Mouse (Mus musculus): ENCODE data around the gene Nelfcd.

Nelfcd gene

DNA sequence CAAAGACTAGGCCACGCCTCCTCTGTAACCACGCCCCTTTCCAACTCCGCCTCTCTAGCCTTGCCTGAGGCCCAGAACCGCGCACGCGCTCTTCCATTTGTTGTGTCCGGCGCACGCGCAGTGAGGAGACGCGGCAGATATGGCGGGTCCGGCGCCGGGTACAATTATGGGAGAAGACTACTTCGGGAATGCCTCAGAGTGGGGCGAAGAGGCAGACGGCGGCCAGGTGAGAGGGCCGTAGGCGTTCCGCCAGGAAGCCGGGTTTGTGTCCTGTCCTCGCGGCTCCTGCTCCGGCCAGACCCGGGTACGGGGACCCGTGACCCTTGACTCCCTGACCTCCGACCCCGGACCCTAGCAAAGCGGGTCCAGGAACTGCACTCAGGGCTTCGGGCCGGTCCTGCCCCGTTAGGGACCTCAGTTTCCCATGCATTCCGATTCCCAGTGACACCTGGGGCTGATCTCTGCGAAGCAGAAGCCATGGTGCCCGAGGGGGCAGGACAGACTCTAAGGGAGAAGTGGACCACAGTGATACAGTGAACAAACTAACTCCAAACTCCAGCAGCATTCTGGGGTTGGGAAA, at the start of gene Nelfcd:
Nelfcd (plus strand) TSS at position 74 of the 580 bp plus-strand sequence.
- DNase-seq (ENCODE audit: low read depth, low spot score): peak; percentile 80

DNA sequence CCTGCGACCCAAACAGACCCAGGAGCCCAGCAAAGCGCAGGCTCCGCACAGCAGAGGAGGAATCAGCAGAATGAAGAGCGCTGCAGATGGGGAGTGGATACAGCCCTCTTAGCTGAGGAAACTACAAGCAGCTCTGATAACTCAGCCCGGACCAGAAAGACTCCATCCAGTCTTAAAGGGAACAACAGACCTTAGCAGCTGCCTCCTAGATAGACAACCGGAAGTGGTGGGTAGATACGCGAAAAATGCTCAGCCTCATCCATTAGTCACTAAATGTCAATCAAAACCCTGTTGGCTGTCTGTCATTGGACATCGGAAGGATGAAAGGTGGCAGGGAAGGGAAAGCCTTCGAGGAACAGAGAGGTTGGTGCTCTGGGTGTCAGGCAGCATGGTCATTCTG, 49.0 kb upstream of the Nelfcd start:
- no peak for DNase-seq (ENCODE audit: low read depth, low spot score)

DNA sequence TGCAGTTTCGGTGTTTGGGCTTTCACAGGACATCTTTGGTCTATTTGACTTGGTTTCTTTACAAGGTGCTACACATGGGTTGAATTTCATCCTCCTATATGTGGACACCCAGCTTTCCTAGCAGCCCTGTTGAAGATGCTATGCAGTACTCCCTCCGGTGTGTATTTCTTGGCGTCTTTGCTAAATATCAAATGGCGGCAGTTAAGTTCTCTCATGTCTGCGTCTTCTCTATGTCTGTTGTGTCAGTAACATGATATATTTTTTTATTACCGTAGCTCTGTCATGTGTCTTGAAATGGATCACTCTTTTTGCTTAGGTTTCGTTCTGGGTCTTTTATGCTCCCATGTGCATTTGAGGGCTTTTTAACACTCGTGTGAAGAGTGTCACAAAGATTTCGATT, 34.6 kb upstream of the Nelfcd start:
- DNase-seq (ENCODE audit: low read depth, low spot score): no peak

DNA sequence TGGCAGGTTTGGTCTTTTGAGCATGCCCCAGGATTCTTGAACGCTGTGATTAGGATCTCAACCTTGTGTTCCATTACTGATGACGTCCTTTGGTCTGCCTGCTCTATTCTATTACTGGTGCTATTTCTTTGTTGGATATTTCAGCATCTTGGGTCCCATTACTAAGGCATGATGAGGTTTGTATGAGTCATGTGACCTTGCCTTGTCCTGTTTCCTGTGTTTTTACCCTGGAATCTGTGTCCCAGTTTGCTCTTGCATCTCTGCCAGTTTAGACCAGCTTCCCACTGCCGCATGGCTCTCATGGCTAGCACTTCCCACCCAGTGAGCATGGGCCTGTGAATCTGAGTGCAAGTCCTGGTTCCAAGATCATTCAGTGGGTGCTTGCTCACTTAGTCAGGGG, 23.7 kb upstream of the Nelfcd start:
- no peak for DNase-seq (ENCODE audit: low read depth, low spot score)

GRCm38 (mm10) chr2:174392554-174392953, 23.1 kb upstream of the Nelfcd start:
- DNase-seq (ENCODE audit: low read depth, low spot score): no peak

GRCm38 (mm10) chr2:174393383-174393782, 22.2 kb upstream of the Nelfcd start:
- DNase-seq (ENCODE audit: low read depth, low spot score): no peak

DNA sequence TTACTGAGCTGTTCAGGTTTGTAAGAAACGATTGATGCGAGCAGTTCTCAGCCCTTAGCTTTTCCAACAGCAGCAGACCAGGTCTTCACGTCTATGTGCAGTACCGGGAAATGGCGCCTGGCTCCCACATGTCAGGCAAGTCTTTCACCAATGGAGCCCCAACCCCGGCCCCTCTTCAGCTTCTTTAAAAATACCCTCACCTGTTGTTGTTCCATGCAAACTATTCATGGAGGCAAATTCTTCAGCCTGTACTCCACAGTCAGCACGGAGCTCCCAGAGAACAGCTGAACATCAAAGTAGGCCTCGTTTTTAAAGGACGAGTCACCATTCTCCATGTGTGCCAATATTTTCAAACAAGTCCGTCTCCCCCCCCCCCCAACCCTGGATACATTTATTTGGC, 19.0 kb upstream of the Nelfcd start:
- no peak for DNase-seq (ENCODE audit: low read depth, low spot score)

GRCm38 (mm10) chr2:174397065-174397464, 18.5 kb upstream of the Nelfcd start:
- DNase-seq (ENCODE audit: low read depth, low spot score): no peak

GRCm38 (mm10) chr2:174397881-174398280, 17.7 kb upstream of the Nelfcd start:
- no peak for DNase-seq (ENCODE audit: low read depth, low spot score)

DNA sequence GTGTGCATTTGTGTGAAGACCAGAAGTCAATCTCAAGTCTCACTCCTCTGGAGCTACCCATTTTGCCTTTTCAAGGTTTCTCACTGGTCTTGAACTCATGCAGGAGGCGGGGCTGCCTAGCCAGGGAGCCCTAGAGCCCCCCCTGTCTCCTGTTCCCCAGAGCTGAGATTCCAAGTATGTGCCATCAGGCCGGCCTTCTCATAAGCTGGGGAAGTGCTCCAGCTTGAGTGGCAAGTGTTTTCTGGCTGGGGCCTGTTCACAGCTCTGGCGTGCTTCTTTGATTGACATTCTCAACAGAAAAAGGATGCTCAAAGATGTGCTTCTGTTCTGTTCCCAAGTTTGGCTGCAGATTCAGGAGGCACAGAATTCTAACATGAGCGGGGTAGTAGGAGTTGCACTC, 15.2 kb upstream of the Nelfcd start:
- no peak for DNase-seq (ENCODE audit: low read depth, low spot score)

DNA sequence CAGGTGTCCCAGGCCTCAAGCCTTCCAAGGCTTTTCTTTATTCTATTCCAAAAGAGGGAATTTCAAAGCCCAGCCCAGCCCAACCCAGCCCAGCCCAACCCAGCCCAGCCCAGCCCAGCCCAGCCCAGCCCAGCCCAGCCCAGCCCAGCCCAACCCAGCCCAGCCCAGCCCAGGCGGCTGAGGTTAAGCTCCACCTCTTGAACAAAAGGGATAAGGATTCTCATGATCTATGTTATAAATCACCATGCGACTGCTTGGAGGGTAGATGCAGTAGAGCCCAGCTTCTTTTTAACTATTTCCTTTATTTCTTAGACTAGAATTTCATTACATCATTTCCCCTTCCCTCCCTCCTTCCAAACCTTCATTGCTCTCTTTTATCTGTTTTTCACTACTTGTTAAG, 5.4 kb upstream of the Nelfcd start:
- DNase-seq (ENCODE audit: low read depth, low spot score): no peak

DNA sequence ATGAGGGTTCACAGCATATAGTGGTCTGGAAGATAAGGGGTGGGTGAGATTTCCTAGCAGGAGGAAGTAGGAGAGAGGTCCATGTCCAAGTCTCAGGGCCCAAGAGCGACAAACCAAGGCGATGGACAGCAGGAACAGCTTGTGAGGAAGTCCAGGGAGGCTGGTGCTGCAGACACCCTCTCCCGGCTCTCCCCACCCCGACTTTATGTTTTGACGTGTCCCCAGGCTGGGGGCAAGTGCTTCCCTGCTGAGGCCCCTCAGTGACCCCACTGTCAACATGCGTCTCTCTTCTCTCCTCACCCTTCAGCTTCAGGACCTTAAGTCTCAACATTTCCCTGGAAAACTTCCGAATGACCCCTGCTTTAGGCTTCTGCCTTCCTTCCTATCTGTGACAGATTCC, 2.5 kb upstream of the Nelfcd start:
- DNase-seq (ENCODE audit: low read depth, low spot score): no peak

GRCm38 (mm10) chr2:174415001-174415730, 438 bp upstream of the Nelfcd start:
- no peak for DNase-seq (ENCODE audit: low read depth, low spot score)

GRCm38 (mm10) chr2:174421107-174421506, 5.5 kb downstream of the Nelfcd start:
- DNase-seq (ENCODE audit: low read depth, low spot score): no peak

DNA sequence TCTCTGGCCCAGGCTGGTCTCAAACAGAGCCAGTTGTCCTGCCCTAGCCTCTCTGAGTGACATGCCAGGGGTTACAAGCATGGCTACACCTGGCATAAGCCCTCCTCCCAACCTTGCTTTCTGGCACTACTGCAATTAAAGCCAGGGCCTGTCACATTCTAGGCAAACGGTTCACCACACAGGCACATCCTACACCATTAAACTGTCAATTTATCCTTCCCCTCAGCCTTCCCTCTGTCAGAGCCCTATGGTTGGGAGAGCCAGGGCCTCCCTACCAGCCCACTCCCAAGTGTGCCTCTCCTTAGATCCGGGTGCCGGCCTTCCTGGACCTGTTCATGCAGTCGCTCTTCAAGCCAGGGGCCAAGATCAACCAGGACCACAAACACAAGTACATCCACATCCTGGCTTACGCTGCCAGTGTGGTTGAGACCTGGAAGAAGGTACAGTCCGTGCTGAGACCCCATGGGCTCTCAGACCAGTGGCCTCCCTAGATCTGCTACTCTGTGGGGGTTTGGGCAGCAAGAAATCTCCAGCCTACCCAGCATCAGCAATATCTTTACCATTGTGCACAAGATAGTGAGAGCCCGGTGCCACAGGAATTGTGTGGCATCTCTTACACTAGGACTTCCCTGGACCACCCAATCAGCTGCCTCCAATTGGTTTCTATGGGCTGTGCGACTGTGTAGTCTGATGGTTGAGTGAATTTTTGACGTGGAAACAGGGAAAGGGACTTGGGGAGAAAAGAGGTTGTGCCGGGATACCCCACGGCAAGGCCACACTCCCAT, 8.9 kb downstream of the Nelfcd start:
- DNase-seq (ENCODE audit: low read depth, low spot score): no peak

DNA sequence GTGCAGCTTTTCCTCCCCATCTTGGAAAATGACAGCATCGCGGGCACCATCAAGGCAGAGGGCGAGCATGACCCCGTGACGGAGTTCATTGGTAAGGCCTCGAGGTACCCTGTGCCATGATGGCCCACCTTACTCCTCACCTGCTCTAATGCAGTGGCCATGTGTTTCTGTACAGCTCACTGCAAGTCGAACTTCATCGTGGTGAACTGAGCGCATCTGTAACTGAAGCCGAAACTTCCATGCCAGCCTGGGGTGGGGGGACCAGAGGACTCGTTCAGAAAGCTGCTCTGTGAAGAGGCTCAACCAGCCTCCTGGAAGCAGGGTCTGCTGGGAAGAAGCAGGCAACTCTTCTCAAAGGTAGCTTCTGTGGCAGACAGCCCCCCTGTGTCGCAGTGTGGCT, 11.3 kb downstream of the Nelfcd start:
- DNase-seq (ENCODE audit: low read depth, low spot score): no peak

DNA sequence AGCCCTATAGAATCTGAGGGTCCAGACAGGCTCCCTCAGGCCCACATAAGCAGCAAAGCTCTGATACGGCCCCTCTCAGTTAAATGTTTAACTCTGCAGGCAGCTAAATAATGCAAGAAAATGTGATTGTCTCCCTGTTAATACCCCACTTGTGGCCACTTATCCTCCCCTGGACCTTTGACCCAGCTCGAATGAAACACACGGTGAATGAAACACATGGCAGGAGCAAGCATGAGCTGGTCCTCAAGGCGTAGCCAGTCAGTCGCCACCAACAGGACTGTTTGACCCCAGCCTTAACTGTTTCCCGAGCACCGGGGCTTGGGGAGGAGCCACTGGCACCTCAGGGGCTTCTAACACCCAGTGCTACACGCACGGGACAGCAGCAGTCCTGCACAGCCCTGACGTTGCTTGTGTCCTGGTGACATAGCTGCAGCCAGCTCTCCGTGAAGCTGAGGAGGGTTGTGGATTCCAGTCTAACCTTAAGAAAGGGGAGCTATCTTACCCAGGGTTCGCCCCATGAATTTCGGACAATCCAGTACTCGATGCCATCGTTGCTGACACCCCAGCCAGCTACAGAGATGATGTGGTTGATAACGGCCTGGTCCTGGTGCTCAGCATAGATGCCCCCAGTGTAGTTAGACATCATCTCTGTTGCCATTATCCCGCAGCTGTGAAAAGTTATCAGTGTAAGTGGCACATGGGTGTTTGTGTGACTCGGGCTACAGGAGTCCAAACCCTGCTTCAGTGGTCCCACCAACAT, 12.7 kb downstream of the Nelfcd start:
- no peak for DNase-seq (ENCODE audit: low read depth, low spot score)

GRCm38 (mm10) chr2:174428996-174429591, 13.5 kb downstream of the Nelfcd start:
- no peak for DNase-seq (ENCODE audit: low read depth, low spot score)

DNA sequence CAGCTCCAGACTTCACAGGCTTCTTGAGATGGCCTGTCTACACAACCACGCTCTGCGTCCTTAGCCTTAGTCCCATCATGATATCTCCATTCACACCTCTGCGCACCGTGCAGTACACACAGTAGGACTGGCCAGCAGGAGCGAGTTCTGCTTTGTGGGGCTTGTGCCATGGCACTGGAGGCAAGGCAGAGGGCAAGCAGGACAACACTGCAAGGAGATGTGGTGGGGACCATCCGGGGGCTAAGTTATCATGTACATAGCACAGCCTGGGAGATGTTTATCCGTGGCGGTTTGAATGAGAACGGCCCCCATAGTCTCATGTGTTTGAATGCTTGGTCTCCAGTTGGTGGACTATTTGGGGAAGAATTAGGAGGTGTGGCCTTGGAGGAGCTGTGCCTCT, 19.3 kb downstream of the Nelfcd start:
- no peak for DNase-seq (ENCODE audit: low read depth, low spot score)

- DNase-seq (ENCODE audit: low read depth, low spot score): no peak
These were observed 20.6 kb downstream of the Nelfcd start for GRCm38 (mm10) chr2:174436076-174436701.

All from brain, embryonic 18.5 days (tissue).